Mouse (Mus musculus): ENCODE data around the gene H1fx.
A peak's percentile ranks its signal among the peaks of the same experiment; 100 is the strongest.

GRCm38 (mm10) chr6:87997706-87998265 lies 16.3 kb upstream of the H1fx start:
- TF ChIP-seq CTCF (IDR thresholded peaks at IDR 0.05; ENCODE audit: extremely low read depth, insufficient read depth, insufficient read length, insufficient replicate concordance) (peak; percentile 51; the same call in 1 of the 2 replicates), POLR2A (IDR thresholded peaks at IDR 0.05; ENCODE audit: low read depth, low read length) (no peak)

Measured in spleen, adult 2 months (tissue).